In genomic region chr3:86739745-86740144, GRCm38 (mm10) we compare ENCODE assay signal across 25 mouse cellular contexts.
DNase-seq lines count a peak whose midpoint lies in the region; ATAC-seq and TF ChIP-seq lines count a peak whose summit lies in the region.
"Had no signal": no experiment of that assay in that cellular context is flagged by ENCODE, and none has a peak within 500 bp of the region (broad histone marks: within the 10 kb centered on the region; RNA-seq: fewer than 3 reads in every experiment).

No protein-coding gene starts in this region.

- H3K36me3 ChIP-seq in forebrain, embryonic 14.5 days (ENCODE audit: control insufficient read depth, insufficient read depth, low read length): no peaks in the 10 kb centered on the region
- H3K36me3 ChIP-seq in forebrain, postnatal 0 days (ENCODE audit: insufficient read depth): no peaks in the 10 kb centered on the region
- H3K36me3 ChIP-seq in midbrain, postnatal 0 days (ENCODE audit: insufficient read depth, low read length): no peaks in the 10 kb centered on the region; the same call in 1 of the 2 replicates
- peaks cover 2% of the 10 kb centered on the region; the same call in 1 of the 2 replicates for H3K36me3 ChIP-seq in midbrain, embryonic 11.5 days (ENCODE audit: control insufficient read depth, insufficient read depth, low read length)
- H3K36me3 ChIP-seq in forebrain, embryonic 16.5 days (ENCODE audit: control insufficient read depth, insufficient read depth): no peaks in the 10 kb centered on the region
- no peaks in the 10 kb centered on the region; the same call in 1 of the 2 replicates for H3K36me3 ChIP-seq in hindbrain, postnatal 0 days (ENCODE audit: insufficient read depth, low read length)
- H3K36me3 ChIP-seq: embryonic facial prominence, embryonic 15.5 days; heart, embryonic 12.5 days; kidney, embryonic 15.5 days; liver, embryonic 13.5 days; stomach, embryonic 15.5 days had no signal

- H3K9ac ChIP-seq in forebrain, embryonic 14.5 days (ENCODE audit: low read length): no peak overlapping the region
- H3K9ac ChIP-seq in forebrain, postnatal 0 days: no peak overlapping the region
- H3K9ac ChIP-seq in midbrain, postnatal 0 days (replicated peaks; ENCODE audit: low read length, poor library complexity, severe bottlenecking): no peak overlapping the region
- H3K9ac ChIP-seq in midbrain, embryonic 11.5 days (ENCODE audit: low read length): no peak overlapping the region
- H3K9ac ChIP-seq in forebrain, embryonic 16.5 days (replicated peaks; ENCODE audit: low read depth, low read length): no peak overlapping the region
- no peak overlapping the region for H3K9ac ChIP-seq in hindbrain, postnatal 0 days (replicated peaks; ENCODE audit: low read length)
- H3K9ac ChIP-seq: embryonic facial prominence, embryonic 15.5 days; heart, embryonic 12.5 days; kidney, embryonic 15.5 days; liver, embryonic 13.5 days; stomach, embryonic 15.5 days had no signal

- H3K27ac ChIP-seq in forebrain, embryonic 14.5 days (ENCODE audit: low read depth, low read length): 0 out of 2 replicates have a peak overlapping the region, but pooled peaks have one; percentile 30
- no peak overlapping the region for H3K27ac ChIP-seq in forebrain, postnatal 0 days (ENCODE audit: low read depth, low read length)
- H3K27ac ChIP-seq in midbrain, postnatal 0 days (ENCODE audit: low read depth, low read length): no peak overlapping the region
- H3K27ac ChIP-seq in midbrain, embryonic 11.5 days (ENCODE audit: low read depth, low read length): no peak overlapping the region
- H3K27ac ChIP-seq in forebrain, embryonic 16.5 days (ENCODE audit: low read length): no peak overlapping the region
- no peak overlapping the region for H3K27ac ChIP-seq in hindbrain, postnatal 0 days
- H3K27ac ChIP-seq: embryonic facial prominence, embryonic 15.5 days; heart, adult 2 months; kidney, embryonic 15.5 days; liver, embryonic 13.5 days; stomach, embryonic 15.5 days had no signal

- H3K27me3 ChIP-seq in forebrain, embryonic 14.5 days (replicated peaks; ENCODE audit: control insufficient read depth, insufficient read depth, low read length): no peaks in the 10 kb centered on the region
- no peaks in the 10 kb centered on the region for H3K27me3 ChIP-seq in forebrain, postnatal 0 days (ENCODE audit: insufficient read depth, low read length)
- no peaks in the 10 kb centered on the region for H3K27me3 ChIP-seq in midbrain, postnatal 0 days (ENCODE audit: insufficient read depth, low read length)
- no peaks in the 10 kb centered on the region for H3K27me3 ChIP-seq in midbrain, embryonic 11.5 days (ENCODE audit: control insufficient read depth, insufficient read depth, low read length)
- H3K27me3 ChIP-seq in forebrain, embryonic 16.5 days (replicated peaks; ENCODE audit: control insufficient read depth, insufficient read depth, low read length): peaks cover 5% of the 10 kb centered on the region; the same call in 1 of the 2 replicates
- H3K27me3 ChIP-seq in hindbrain, postnatal 0 days (ENCODE audit: insufficient read depth, low read length): no peaks in the 10 kb centered on the region
- H3K27me3 ChIP-seq: embryonic facial prominence, embryonic 15.5 days; heart, embryonic 12.5 days; kidney, embryonic 15.5 days; liver, embryonic 13.5 days; stomach, embryonic 15.5 days had no signal

- H3K4me3 ChIP-seq in forebrain, embryonic 14.5 days (ENCODE audit: low read depth, low read length): no peak overlapping the region
- H3K4me3 ChIP-seq in forebrain, postnatal 0 days (ENCODE audit: low read depth, low read length): no peak overlapping the region
- no peak overlapping the region for H3K4me3 ChIP-seq in midbrain, postnatal 0 days (ENCODE audit: low read depth, low read length)
- no peak overlapping the region for H3K4me3 ChIP-seq in midbrain, embryonic 11.5 days (ENCODE audit: low read depth, low read length)
- no peak overlapping the region for H3K4me3 ChIP-seq in forebrain, embryonic 16.5 days (replicated peaks; ENCODE audit: low read length)
- no peak overlapping the region for H3K4me3 ChIP-seq in hindbrain, postnatal 0 days (ENCODE audit: low read length)
- H3K4me3 ChIP-seq: embryonic facial prominence, embryonic 15.5 days; heart, adult 2 months; heart, embryonic 12.5 days; kidney, embryonic 15.5 days; liver, embryonic 13.5 days; stomach, embryonic 15.5 days had no signal

- 54% methylated on average over 4 of the region's 4 CpGs for WGBS in forebrain, embryonic 14.5 days
- 46% methylated on average over 4 of the region's 4 CpGs for WGBS in forebrain, postnatal 0 days
- WGBS in midbrain, postnatal 0 days: 54% methylated on average over 4 of the region's 4 CpGs
- WGBS in midbrain, embryonic 11.5 days: 83% methylated on average over 4 of the region's 4 CpGs
- WGBS in forebrain, embryonic 16.5 days: 30% methylated on average over 4 of the region's 4 CpGs
- 46% methylated on average over 4 of the region's 4 CpGs for WGBS in hindbrain, postnatal 0 days

- peak; percentile 78 for ATAC-seq in forebrain, embryonic 14.5 days
- ATAC-seq in forebrain, postnatal 0 days: no peak
- no peak for ATAC-seq in midbrain, postnatal 0 days (ENCODE audit: low FRiP score)
- ATAC-seq in midbrain, embryonic 11.5 days (ENCODE audit: low FRiP score): no peak
- peak; percentile 49 for ATAC-seq in forebrain, embryonic 16.5 days
- peak; percentile 35; the same call in 1 of the 2 replicates for ATAC-seq in hindbrain, postnatal 0 days
- no peak for ATAC-seq in monocyte, adult 5-6 weeks (replicated peaks; ENCODE audit: insufficient number of reproducible peaks, low FRiP score, low TSS enrichment, poor library complexity, severe bottlenecking)
- ATAC-seq: CD4-positive, CD25-positive, alpha-beta regulatory T cell, adult 4 months; lung, postnatal 0 days had no signal

- DNase-seq in forebrain, embryonic 14.5 days (ENCODE audit: low spot score): peak; percentile 79
- no peak for DNase-seq in forebrain, postnatal 0 days
- peak; percentile 69 for DNase-seq in midbrain, postnatal 0 days (ENCODE audit: low spot score)
- DNase-seq in midbrain, embryonic 11.5 days (ENCODE audit: low spot score, missing footprints): no peak
- peak; percentile 69 for DNase-seq in hindbrain, postnatal 0 days (ENCODE audit: low spot score)
- DNase-seq in gastrocnemius, adult 18-20 months (ENCODE audit: low spot score): no peak
- DNase-seq: adrenal gland, postnatal 14 days; cerebellum, adult 18-20 months; cerebellum, postnatal 10 days; heart, adult 2 months; heart, postnatal 4 days; kidney, adult 18-20 months; kidney, postnatal 4 days; liver, embryonic 13.5 days; lung, adult 18-20 months; lung, postnatal 4 days; right cerebral cortex, postnatal 25 days had no signal

- no peaks in the 10 kb centered on the region for H3K9me3 ChIP-seq in forebrain, embryonic 14.5 days (replicated peaks; ENCODE audit: control insufficient read depth, low read length)
- H3K9me3 ChIP-seq in forebrain, postnatal 0 days (ENCODE audit: low read length): no peaks in the 10 kb centered on the region
- H3K9me3 ChIP-seq in midbrain, postnatal 0 days (ENCODE audit: low read length): no peaks in the 10 kb centered on the region
- H3K9me3 ChIP-seq in midbrain, embryonic 11.5 days (ENCODE audit: control insufficient read depth, low read length): no peaks in the 10 kb centered on the region
- H3K9me3 ChIP-seq in forebrain, embryonic 16.5 days (ENCODE audit: control insufficient read depth, low read length): no peaks in the 10 kb centered on the region
- H3K9me3 ChIP-seq in hindbrain, postnatal 0 days (ENCODE audit: low read length): no peaks in the 10 kb centered on the region
- H3K9me3 ChIP-seq: embryonic facial prominence, embryonic 15.5 days; heart, embryonic 12.5 days; kidney, embryonic 15.5 days; liver, embryonic 13.5 days; stomach, embryonic 15.5 days had no signal

- peaks cover 2% of the 10 kb centered on the region; the same call in 1 of the 2 replicates for H3K4me1 ChIP-seq in forebrain, embryonic 14.5 days (ENCODE audit: control insufficient read depth, insufficient read depth, low read length)
- H3K4me1 ChIP-seq in forebrain, postnatal 0 days (ENCODE audit: insufficient read depth): 0 out of 2 replicates have a peak, but pooled peaks cover 3% of the 10 kb centered on the region
- H3K4me1 ChIP-seq in midbrain, postnatal 0 days (ENCODE audit: insufficient read depth, low read length): no peaks in the 10 kb centered on the region
- no peaks in the 10 kb centered on the region for H3K4me1 ChIP-seq in midbrain, embryonic 11.5 days (ENCODE audit: control insufficient read depth, insufficient read depth, low read length)
- peaks cover 16% of the 10 kb centered on the region for H3K4me1 ChIP-seq in forebrain, embryonic 16.5 days (replicated peaks; ENCODE audit: control insufficient read depth, insufficient read depth, low read length)
- no peaks in the 10 kb centered on the region; the same call in 1 of the 2 replicates for H3K4me1 ChIP-seq in hindbrain, postnatal 0 days (ENCODE audit: insufficient read depth, low read length)
- H3K4me1 ChIP-seq: heart, embryonic 12.5 days; kidney, embryonic 15.5 days; liver, embryonic 13.5 days; stomach, embryonic 15.5 days had no signal

- no peak for TF ChIP-seq CTCF in forebrain, postnatal 0 days (IDR thresholded peaks at IDR 0.05; ENCODE audit: low read depth)
- no peak for TF ChIP-seq CTCF in midbrain, postnatal 0 days (IDR thresholded peaks at IDR 0.05)
- TF ChIP-seq CTCF in hindbrain, postnatal 0 days (IDR thresholded peaks at IDR 0.05; ENCODE audit: low read depth): no peak

- H3K4me2 ChIP-seq in forebrain, embryonic 14.5 days (ENCODE audit: low read length): no peak overlapping the region
- no peak overlapping the region for H3K4me2 ChIP-seq in forebrain, postnatal 0 days (ENCODE audit: low read depth)
- H3K4me2 ChIP-seq in midbrain, postnatal 0 days (ENCODE audit: low read depth, low read length, poor library complexity, severe bottlenecking): no peak overlapping the region
- H3K4me2 ChIP-seq in midbrain, embryonic 11.5 days: no peak overlapping the region
- no peak overlapping the region for H3K4me2 ChIP-seq in forebrain, embryonic 16.5 days (ENCODE audit: low read length)
- H3K4me2 ChIP-seq in hindbrain, postnatal 0 days (ENCODE audit: low read depth, low read length): no peak overlapping the region
- H3K4me2 ChIP-seq: embryonic facial prominence, embryonic 15.5 days; heart, embryonic 12.5 days; kidney, embryonic 15.5 days; liver, embryonic 13.5 days; stomach, embryonic 15.5 days had no signal

Comparison
In these comparisons a context has a peak if more than half of its experiments do, and no peak if none do; other contexts are left out.
1. ATAC-seq: peak in forebrain, embryonic 14.5 days (single experiment), forebrain, embryonic 16.5 days (single experiment) and hindbrain, postnatal 0 days (single experiment); none in forebrain, postnatal 0 days (single experiment), midbrain, postnatal 0 days (single experiment), midbrain, embryonic 11.5 days (single experiment) and monocyte, adult 5-6 weeks (single experiment).
2. DNase-seq: peak in forebrain, embryonic 14.5 days (single experiment), midbrain, postnatal 0 days (single experiment) and hindbrain, postnatal 0 days (single experiment); none in forebrain, postnatal 0 days (single experiment), midbrain, embryonic 11.5 days (single experiment) and gastrocnemius, adult 18-20 months (single experiment).